Mouse (Mus musculus) hindbrain, embryonic 15.5 days (tissue): ENCODE data around the gene Gm4131. TPM values are rescaled to one million over a fixed set of nuclear protein-coding genes. Genes with fewer than 3 reads are reported as not detected.
A peak's percentile ranks its signal among the peaks of the same experiment; 100 is the strongest.

ENCODE experiments used
- ATAC-seq: fragments of 200-750 bp; cut with Nextera tagmentation; 2 replicates; pipeline ENCODE4 v1.8.0; 2017; ENCODE audit warnings: low read depth, moderate number of reproducible peaks, moderate TSS enrichment; ENCODE audit not compliant: low FRiP score
- H3K27ac ChIP-seq: fragments of 300-500 bp; sonication (generic); replicated peaks from 2 replicates; pipeline ENCODE4 v1.5.1; 2015; ENCODE audit warnings: mild to moderate bottlenecking, inconsistent platforms
- H3K27me3 ChIP-seq: fragments of 300-500 bp; sonication (generic); 2 replicates; pipeline ENCODE4 v1.6.1; 2015; ENCODE audit warnings: control low read depth, inconsistent platforms
- H3K36me3 ChIP-seq: fragments of 300-500 bp; sonication (generic); 2 replicates; pipeline ENCODE4 v1.6.1; 2015; ENCODE audit warnings: control low read depth, inconsistent platforms
- H3K4me1 ChIP-seq: fragments of 300-500 bp; sonication (generic); replicated peaks from 2 replicates; pipeline ENCODE4 v1.6.1; 2015; ENCODE audit warnings: control low read depth, inconsistent platforms
- H3K4me2 ChIP-seq: fragments of 300-500 bp; sonication (generic); 2 replicates; pipeline ENCODE4 v1.6.1; 2015; ENCODE audit warnings: moderate library complexity, mild to moderate bottlenecking, inconsistent platforms
- H3K4me3 ChIP-seq: fragments of 300-500 bp; sonication (generic); 2 replicates; pipeline ENCODE4 v1.5.1; 2015; ENCODE audit warnings: mild to moderate bottlenecking, inconsistent platforms
- H3K9ac ChIP-seq: fragments of 300-500 bp; sonication (generic); 2 replicates; pipeline ENCODE4 v1.6.1; 2015; ENCODE audit warnings: inconsistent platforms
- H3K9me3 ChIP-seq: fragments of 300-500 bp; sonication (generic); 2 replicates; pipeline ENCODE4 v1.6.1; 2016; ENCODE audit warnings: control low read depth, inconsistent platforms
- WGBS: fragments of 180-500 bp; shearing (Covaris S2); methylation state at CpG from one replicate; pipeline ENCODE4 v1.1.7; 2015; 5-methylcytosine and 5-hydroxymethylcytosine counted together
- polyA plus RNA-seq: library from polyadenylated mRNA; unstranded; fragments of >200 nt; fragmentation: Nextera tagmentation; extraction: Ambion mirVana; gene quantifications from 2 replicates; pipeline ENCODE4 v1.2.1, GENCODE M21; 2015

Gene Gm4131
- polyA plus RNA-seq, 1 experiment from 2014 or later, result 0.39 TPM

DNA sequence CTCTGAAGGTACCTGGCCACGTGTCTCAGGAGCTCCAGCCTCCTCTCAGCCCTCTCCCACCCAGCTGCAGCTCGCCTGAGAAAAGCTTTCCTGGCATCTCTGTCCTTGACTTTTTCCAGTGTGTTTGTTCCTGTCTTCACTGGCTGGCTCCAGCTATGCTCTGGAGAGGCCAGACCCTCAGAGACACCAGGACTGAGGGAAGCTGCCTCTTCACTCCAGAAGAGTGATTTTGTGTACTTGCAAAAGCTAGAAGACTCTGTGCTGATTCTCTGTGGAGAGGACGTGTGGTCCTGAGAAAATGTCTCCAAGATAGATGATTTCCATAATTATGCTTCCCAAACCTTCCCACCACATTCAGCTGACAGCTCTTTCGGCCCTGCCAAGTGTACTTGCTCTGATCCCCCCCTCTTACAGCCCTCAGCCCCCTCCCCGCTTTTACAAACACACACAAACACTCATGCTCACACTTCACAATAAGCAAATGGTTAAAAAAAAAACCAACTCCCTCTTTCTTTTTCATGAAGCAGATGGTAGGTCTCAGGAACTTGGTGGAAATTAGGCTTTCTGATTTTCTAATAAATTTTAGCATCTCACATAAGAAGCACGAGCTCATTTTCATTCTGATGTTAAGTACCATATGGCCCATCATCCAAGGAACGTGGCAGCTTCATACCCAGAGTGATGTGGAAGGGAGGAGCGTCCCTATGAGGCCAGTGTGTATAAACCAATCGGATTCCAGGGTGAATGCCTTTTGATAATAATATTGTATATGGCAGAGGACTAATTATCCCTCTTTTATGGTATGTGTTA lies 111.8 kb downstream of the Gm4131 start:
- WGBS, result 42% methylated on average over 9 of the region's 9 CpGs
- H3K36me3 ChIP-seq, result no peaks in the 10 kb centered on the region
- H3K9me3 ChIP-seq, result no peaks in the 10 kb centered on the region
- H3K4me3 ChIP-seq, result no peak overlapping the region
- peak overlapping the region; percentile 57 for H3K27ac ChIP-seq
- H3K4me2 ChIP-seq, result peak overlapping the region; percentile 23
- peak; percentile 83; the same call in 1 of the 2 replicates for ATAC-seq
- peaks cover 30% of the 10 kb centered on the region for H3K4me1 ChIP-seq
- no peaks in the 10 kb centered on the region for H3K27me3 ChIP-seq
- no peak overlapping the region for H3K9ac ChIP-seq

GRCm38 (mm10) chr14:62454136-62454535 lies 112.6 kb downstream of the Gm4131 start:
- no peak overlapping the region for H3K4me3 ChIP-seq
- H3K27ac ChIP-seq, result 0 out of 2 replicates have a peak overlapping the region, but pooled peaks have one; percentile 57
- 46% methylated on average over 3 of the region's 3 CpGs for WGBS
- H3K4me2 ChIP-seq, result no peak overlapping the region
- peaks cover 30% of the 10 kb centered on the region for H3K4me1 ChIP-seq
- H3K36me3 ChIP-seq, result no peaks in the 10 kb centered on the region
- no peak overlapping the region for H3K9ac ChIP-seq
- H3K9me3 ChIP-seq, result no peaks in the 10 kb centered on the region
- ATAC-seq, result no peak
- no peaks in the 10 kb centered on the region for H3K27me3 ChIP-seq

- Histone ChIP-seq H3K36me3 (no peaks in the 10 kb centered on the region), H3K4me3 (no peak overlapping the region), H3K9ac (no peak overlapping the region), H3K4me2 (no peak overlapping the region), H3K27ac (no peak overlapping the region), H3K27me3 (no peaks in the 10 kb centered on the region), H3K9me3 (no peaks in the 10 kb centered on the region), H3K4me1 (peaks cover 30% of the 10 kb centered on the region)
- ATAC-seq, result no peak
- WGBS, result 74% methylated on average over 11 of the region's 11 CpGs
Observed at GRCm38 (mm10) chr14:62453276-62453675, 113.4 kb downstream of the Gm4131 start.

- Histone ChIP-seq H3K27ac (no peak overlapping the region), H3K36me3 (no peaks in the 10 kb centered on the region), H3K9me3 (no peaks in the 10 kb centered on the region), H3K4me2 (no peak overlapping the region), H3K9ac (no peak overlapping the region), H3K4me3 (no peak overlapping the region), H3K4me1 (peaks cover 22% of the 10 kb centered on the region), H3K27me3 (no peaks in the 10 kb centered on the region)
- no peak for ATAC-seq
- WGBS, result 96% methylated on average over 1 of the region's 1 CpGs
Observed at GRCm38 (mm10) chr14:62450706-62451105, 116.0 kb downstream of the Gm4131 start.

DNA sequence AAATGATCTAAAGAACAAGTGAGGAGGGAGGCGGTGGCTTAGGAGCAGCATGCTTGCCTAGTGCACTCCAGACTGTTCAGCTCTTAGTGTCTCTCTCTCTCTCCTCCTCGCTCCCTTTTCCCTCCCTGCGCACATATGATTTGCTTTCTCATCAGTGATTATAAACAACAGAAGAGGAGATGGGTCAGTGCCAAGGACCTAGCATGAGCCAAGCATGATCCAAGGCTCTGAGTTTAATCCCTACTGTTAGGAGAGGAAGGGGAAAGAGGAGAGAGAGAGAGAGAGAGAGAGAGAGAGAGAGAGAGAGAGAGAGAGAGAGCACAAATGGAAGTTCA lies 119.5 kb downstream of the Gm4131 start:
- Histone ChIP-seq H3K4me2 (no peak overlapping the region), H3K4me1 (0 out of 2 replicates have a peak, but pooled peaks cover 4% of the 10 kb centered on the region), H3K4me3 (no peak overlapping the region), H3K27me3 (no peaks in the 10 kb centered on the region), H3K9me3 (no peaks in the 10 kb centered on the region), H3K36me3 (no peaks in the 10 kb centered on the region), H3K27ac (no peak overlapping the region), H3K9ac (no peak overlapping the region)
- ATAC-seq, result peak; percentile 65; the same call in 1 of the 2 replicates
- 64% methylated on average over 3 of the region's 3 CpGs for WGBS

GRCm38 (mm10) chr14:62446385-62447213 lies 120.1 kb downstream of the Gm4131 start:
- Histone ChIP-seq H3K4me3 (no peak overlapping the region), H3K4me2 (no peak overlapping the region), H3K27ac (no peak overlapping the region), H3K9me3 (no peaks in the 10 kb centered on the region), H3K36me3 (no peaks in the 10 kb centered on the region), H3K9ac (no peak overlapping the region), H3K4me1 (0 out of 2 replicates have a peak, but pooled peaks cover 4% of the 10 kb centered on the region), H3K27me3 (no peaks in the 10 kb centered on the region)
- no peak for ATAC-seq
- WGBS, result 49% methylated on average over 7 of the region's 7 CpGs

DNA sequence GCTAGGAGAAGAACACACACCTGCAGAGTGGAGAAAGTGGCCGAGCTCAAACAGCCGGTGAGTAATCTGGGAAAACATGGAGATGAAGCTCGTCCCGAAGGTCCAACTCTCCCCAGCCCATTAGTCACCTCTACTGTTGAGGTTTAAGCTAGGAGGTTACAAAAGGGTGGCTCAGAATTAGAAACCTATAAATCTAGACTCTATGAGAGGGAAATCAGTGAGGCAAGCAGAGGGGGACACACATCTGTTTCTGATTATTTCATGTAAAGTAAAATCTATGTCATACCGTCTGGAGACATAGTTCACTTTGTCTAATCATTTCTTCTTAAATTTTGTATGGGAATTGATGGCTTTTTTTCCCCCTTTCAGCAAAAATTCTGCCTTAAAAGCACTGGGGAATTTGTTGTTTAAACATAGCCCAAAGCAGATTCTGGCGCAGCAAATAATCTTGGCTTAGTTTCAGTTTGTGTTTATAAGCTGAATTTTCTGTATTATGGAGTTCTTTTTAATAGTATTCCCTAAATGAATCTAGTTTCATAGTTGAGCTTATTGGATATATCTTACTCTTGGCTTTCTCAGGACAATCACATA lies 122.8 kb downstream of the Gm4131 start:
- Histone ChIP-seq H3K4me2 (no peak overlapping the region), H3K36me3 (no peaks in the 10 kb centered on the region), H3K4me1 (0 out of 2 replicates have a peak, but pooled peaks cover 4% of the 10 kb centered on the region), H3K27ac (no peak overlapping the region), H3K4me3 (no peak overlapping the region), H3K27me3 (no peaks in the 10 kb centered on the region), H3K9ac (no peak overlapping the region), H3K9me3 (no peaks in the 10 kb centered on the region)
- WGBS, result 82% methylated on average over 6 of the region's 6 CpGs
- ATAC-seq, result no peak

DNA sequence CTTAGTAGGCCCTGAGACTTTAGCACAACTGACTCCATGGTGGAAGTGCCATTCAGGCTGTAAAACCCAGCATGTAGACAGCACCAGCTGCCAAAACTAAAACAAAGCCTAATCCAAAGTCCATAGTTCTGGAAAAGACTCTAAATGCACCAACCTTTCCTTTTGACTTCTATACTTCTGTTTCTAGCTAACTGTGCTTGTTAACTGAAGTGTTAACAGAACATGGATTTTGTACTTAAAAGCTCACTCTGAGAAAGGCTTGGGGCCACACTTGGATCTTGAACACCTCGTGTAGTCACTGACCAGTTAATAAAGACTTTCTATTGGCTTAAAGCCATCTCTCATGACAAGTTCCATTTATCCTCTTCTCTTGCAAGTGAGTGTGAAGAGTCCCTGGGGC lies 123.8 kb downstream of the Gm4131 start:
- 66% methylated on average over 1 of the region's 1 CpGs for WGBS
- H3K9ac ChIP-seq, result no peak overlapping the region
- no peaks in the 10 kb centered on the region for H3K9me3 ChIP-seq
- no peak overlapping the region for H3K4me2 ChIP-seq
- H3K27me3 ChIP-seq, result no peaks in the 10 kb centered on the region
- no peak for ATAC-seq
- H3K27ac ChIP-seq, result no peak overlapping the region
- H3K4me3 ChIP-seq, result no peak overlapping the region
- H3K36me3 ChIP-seq, result no peaks in the 10 kb centered on the region
- H3K4me1 ChIP-seq, result 0 out of 2 replicates have a peak, but pooled peaks cover 4% of the 10 kb centered on the region

DNA sequence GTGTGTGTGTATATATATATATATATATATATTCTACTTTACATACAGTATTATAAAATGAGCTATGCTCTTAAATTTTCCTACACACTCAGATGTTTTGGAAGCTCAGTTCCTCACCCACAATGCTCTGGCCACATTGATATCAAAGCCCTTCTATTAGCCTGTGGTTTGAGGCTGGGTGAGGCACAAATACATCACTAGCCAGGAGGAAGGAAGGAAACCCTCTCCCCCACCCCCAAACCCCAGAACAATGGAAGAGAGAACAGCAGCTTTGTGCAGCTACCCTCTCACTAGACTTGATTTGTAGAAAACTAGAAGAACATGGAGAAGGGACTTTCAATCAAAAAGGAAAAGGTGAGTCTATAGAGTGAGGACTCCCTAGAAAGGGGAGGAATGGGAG lies 126.7 kb downstream of the Gm4131 start:
- H3K4me1 ChIP-seq, result no peaks in the 10 kb centered on the region
- no peak overlapping the region for H3K27ac ChIP-seq
- ATAC-seq, result no peak
- no peaks in the 10 kb centered on the region for H3K27me3 ChIP-seq
- H3K4me2 ChIP-seq, result no peak overlapping the region
- no peak overlapping the region for H3K4me3 ChIP-seq
- H3K9me3 ChIP-seq, result no peaks in the 10 kb centered on the region
- no peak overlapping the region for H3K9ac ChIP-seq
- no peaks in the 10 kb centered on the region for H3K36me3 ChIP-seq

DNA sequence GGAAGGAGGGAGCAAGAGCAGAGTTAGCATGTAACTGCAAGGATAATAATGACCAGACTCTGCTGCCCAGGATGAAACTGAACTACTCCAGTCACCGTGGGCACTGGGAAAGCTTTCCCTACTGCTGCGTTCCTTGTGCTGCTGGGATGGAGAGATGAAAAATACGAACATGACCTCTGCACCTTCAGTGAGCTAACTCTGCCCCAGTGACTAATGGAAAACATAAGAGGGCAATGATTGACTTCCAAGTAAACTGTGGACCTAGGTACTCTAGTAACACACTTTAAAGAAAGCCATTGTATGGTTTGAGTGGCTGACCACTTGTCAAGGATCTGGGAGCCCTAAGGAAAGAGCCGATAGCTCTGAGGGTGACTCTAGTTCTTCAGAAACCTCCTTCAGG lies 128.5 kb downstream of the Gm4131 start:
- Histone ChIP-seq H3K27me3 (no peaks in the 10 kb centered on the region), H3K9me3 (no peaks in the 10 kb centered on the region), H3K27ac (no peak overlapping the region), H3K4me3 (no peak overlapping the region), H3K4me1 (no peaks in the 10 kb centered on the region), H3K9ac (no peak overlapping the region), H3K4me2 (no peak overlapping the region), H3K36me3 (no peaks in the 10 kb centered on the region)
- WGBS, result 90% methylated on average over 4 of the region's 4 CpGs
- ATAC-seq, result no peak

DNA sequence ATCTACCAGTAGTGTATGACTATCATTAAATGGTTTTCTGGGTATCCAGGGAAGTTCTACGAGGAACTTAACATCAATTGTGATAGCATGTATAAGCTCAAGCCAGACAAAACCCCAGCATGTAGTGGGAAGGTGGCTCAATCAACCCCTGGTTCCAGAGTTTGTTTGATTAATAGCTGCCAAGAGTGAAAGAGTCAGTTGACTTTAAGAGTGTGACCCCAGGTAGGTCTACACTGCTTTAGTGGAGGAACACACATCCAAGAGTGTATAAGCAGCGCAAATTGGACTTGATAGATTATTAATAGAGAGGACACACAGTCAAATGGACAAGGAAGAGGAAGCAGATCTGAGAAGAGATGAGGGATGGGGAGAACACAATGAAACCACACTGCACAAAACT lies 128.9 kb downstream of the Gm4131 start:
- 88% methylated on average over 2 of the region's 2 CpGs for WGBS
- no peak overlapping the region for H3K4me2 ChIP-seq
- H3K9ac ChIP-seq, result no peak overlapping the region
- no peak overlapping the region for H3K27ac ChIP-seq
- H3K9me3 ChIP-seq, result no peaks in the 10 kb centered on the region
- H3K4me1 ChIP-seq, result no peaks in the 10 kb centered on the region
- H3K36me3 ChIP-seq, result no peaks in the 10 kb centered on the region
- H3K4me3 ChIP-seq, result no peak overlapping the region
- no peaks in the 10 kb centered on the region for H3K27me3 ChIP-seq
- no peak for ATAC-seq

- H3K27me3 ChIP-seq, result no peaks in the 10 kb centered on the region
- no peaks in the 10 kb centered on the region for H3K36me3 ChIP-seq
- no peaks in the 10 kb centered on the region for H3K4me1 ChIP-seq
- H3K4me3 ChIP-seq, result no peak overlapping the region
- H3K27ac ChIP-seq, result no peak overlapping the region
- WGBS, result 53% methylated on average over 2 of the region's 2 CpGs
- no peak overlapping the region for H3K4me2 ChIP-seq
- no peak for ATAC-seq
- H3K9me3 ChIP-seq, result no peaks in the 10 kb centered on the region
- no peak overlapping the region for H3K9ac ChIP-seq
Observed at GRCm38 (mm10) chr14:62425277-62425691, 141.4 kb downstream of the Gm4131 start.
